Mouse (Mus musculus): ENCODE measurements around the gene Vcan.
"Not testable (repeated sequence)": the region's sequence is repeated elsewhere in the genome, so short reads cannot be mapped to it uniquely, and the experiment has no call there.

Gene Vcan

DNA sequence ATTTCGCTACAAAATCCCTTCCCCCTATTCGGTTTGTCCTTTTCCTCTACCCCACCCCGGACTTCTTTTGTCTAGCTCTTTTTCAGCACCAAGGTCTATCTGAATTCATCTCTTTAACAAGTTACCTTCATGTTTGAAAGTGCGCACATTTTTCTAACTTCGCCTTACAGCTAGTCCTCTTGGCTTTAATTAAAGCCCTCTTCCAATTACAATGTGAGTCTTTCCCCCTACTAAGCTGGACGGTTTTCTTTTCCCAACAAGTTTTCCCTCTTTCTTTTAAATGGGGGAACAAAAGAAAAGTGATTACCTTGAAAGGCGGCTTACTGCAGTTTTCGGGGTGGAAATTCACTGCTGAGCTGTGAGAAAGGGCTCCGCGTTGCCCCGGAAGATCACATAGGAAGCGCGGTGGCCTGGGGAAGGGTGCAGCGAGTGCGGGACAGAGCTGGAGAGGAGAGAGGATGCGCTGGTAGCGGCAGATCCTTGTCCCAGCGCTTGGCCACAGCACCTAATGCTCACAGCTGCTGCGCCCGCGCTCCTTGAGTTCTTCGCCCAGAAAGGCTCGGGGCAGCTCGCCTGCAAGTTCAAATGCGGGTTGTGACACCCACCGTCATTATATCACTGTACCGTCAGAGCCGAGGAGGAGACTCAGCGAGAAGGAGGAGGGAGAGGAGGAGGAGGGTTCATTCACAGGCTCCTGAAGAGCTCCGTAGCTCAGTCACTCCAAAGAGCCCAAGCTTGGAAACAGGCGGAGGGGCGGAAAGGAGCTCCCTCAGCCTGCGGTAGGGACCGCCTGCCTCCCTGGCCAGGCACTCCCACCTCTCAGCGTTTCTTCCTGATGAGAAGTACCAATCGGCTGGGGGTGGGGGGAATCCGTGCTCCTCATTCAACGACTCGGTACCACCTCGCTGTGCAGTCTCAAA lies at the start of gene Vcan:
Gene Vcan, minus strand, starts transcription at position 744 of the 920 bp plus-strand sequence.
- no peak for DNase-seq

DNA sequence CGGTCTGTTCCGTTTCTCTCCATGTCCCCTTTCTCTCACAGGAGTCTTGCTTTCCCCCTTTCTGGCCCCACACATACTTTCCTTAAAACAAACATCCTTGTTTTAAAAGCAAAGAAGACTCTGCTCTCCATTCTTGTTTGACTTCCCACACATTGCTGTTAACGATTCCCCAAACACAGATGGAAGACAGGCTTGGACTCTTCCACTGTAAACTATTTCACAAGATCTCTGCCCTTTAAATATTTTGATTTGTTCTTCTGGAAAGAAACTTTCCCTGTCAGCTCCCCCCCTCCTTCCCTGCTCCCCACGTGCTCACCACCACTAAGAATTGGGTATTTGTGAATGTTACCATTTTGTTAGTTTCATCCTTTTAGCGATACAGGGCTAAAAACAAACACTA lies 49.2 kb upstream of the Vcan start:
- no peak for DNase-seq

DNA sequence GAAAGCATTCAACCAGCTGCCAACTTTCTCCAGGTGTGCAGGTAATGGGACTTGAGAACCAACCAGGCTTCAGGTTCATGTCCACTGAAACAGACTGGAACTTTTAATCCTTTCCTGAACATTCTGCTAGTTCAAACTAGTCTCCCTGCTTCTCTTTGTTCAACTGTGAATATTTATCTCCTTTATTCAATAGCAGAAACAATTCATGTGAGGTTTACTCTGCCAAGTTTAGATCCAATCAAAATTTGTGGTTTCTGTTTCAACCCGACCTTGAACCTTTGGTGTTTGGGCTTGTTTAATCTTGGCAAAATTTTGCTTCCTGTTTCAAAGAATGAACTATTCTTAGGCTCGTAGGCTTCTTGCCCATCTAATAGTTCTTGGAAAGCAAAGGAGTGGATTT lies 40.6 kb upstream of the Vcan start:
- DNase-seq, result no peak

DNA sequence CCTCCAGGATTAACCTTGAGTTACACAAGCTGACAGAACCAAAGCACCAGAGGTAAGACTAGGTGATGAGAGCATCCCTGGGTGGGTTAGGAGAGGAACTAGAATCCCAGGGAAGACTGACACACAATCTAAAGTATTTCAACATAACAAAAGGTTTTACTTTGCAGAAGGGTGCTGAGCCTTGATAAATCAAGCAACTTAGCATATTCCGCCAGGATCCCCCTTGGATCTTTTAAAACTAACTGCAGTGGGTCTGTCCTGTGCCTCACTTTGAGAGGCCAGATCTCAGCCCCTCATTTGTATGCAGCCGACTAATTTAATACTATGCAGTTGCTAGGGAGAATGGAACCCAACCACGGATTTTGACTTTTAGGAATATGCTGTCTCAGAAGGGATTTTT lies 38.0 kb upstream of the Vcan start:
- no peak for DNase-seq

DNA sequence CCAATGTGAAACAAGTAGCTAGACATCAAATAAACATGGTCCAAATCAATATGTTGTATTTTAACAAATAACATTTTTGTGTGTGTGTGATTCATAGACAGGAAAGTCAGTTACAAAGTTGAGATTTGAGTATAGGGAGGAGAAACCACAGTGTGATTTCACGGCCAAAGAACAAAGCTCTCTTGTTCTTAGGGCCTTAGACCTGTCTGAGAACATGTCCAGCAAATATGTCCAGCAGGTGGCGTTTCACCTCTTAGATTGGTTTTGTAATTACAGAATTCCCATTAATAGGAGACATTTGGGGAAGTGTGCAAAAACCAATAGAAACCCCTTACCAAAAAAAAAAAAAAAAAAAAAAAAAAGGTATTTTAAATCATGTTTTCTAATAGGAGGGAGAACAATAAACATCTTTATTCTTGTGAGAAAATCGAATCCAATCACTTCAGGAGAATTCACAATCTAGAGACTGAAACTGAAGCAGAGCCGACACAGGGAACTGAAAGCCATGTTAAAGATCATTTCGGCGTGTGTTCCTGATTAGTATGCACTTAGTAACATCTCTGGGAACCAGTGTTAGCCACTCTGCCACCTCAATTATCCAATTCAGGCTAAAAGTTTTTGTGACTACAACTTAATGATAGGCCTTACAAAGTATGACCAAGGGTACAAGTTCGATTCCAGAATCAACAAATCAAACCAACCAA lies 37.1 kb upstream of the Vcan start:
- no peak for DNase-seq

DNA sequence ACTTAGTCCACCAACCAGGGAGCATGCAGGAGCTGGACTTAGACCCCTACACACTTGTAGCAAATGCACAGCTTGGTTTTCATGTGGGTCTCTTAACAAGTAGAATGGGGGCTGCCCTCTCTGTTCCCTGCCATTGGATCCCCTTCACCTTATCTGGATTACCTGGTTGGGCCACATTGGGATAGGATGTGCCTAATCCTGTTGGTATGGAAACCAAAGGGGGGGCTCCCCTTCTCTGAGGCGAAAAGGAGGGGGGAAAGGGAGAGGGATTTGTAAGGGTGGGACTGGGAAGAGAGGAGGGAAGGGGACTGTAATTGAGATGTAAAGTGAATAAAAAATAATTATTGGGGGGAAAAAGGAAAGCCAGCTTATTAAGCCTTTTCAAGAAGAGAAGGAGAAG lies 35.5 kb upstream of the Vcan start:
- no peak for DNase-seq

DNA sequence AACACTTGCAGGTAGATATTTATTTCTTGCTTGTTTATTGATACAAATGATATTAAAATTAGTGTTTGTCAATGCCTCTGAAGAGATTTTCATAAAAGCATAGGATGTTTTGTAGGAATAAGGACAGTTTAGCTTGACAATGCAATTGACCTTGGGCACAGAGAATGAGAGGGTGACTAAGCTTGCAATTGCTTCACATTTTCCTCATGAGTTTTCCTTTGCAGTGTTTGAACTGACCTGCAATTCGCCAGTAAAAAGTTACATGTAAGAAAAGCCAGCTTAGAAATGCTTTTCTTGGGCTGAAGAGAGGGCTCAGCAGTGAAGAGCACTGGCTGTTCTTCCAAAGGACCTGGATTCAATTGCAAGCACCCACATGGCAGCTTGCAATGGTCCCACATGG lies 34.8 kb upstream of the Vcan start:
- DNase-seq, result no peak

DNA sequence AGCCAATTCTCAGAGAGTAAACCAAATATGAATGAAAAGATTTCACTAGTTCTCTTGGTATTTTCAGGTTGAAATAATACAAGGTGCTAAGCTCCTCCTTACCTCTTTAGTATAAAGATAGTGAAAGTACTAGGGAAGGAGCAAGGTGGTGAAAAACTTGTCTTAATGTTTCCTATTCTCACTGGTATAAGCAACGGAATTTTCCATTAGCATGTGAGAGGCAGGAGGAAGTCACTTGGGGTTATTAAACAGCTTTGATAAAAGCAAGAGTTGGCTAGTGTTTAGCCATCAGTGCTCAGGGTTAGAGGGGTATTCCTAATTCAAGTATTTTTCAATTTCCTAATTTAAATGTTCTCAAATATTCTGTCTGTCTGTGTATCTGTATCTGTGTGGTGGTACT lies 24.2 kb upstream of the Vcan start:
- no peak for DNase-seq

DNA sequence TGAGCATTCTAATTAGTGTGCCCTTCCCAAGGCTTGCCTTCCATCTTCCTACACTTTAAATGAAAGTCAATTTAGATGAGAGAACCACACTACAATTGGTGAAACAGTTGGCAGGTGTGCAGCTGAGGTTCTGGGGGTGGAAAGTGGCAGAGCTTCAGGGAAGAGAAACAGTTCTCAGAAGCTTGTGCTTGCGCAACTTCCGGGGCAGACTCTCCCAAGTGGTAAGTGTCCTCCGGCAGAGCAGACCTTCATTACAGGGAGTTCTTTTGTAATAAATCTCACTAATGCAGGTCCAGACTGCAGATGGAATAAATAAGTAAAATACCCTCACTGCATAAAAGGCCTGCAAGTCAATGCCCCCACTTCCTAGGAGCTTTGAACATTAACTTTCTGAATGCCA lies 23.7 kb upstream of the Vcan start:
- no peak for DNase-seq

DNA sequence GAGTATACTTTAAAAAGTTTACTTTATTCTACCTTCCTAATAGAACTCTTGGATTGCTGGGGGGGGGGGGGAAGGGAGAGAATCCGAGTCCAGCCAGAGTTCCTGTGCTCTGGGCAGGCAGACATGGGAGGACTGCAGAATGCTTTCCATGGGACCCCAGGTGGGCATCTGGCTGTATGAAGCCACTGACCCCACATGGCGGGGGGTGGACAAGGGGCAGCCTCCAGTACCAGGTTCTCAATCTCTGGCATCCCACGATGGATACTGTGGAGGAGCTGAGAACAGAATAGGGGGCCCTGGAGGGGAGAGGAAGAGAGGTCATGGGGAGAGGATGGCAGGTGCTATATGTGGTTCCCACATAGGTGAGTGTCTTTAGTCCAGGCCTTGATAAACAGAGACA lies 20.0 kb upstream of the Vcan start:
- no peak for DNase-seq

DNA sequence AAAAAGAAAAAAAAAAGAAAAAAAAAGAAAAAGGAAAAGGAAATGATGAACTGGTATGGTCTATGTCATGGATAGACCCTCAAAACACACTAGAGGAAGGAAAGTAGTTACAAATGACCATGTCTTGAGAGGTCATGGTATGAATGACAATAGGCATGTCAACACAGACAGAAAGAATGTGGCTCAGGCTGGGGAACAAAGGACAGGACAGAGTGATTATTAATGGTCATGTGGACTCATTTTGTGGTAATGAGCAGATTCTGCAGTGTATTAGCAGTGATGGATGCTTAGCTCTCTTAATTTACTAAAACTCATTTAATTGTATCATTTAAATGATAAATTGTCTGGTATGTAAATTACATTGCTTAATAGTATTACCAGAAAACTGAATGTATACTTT lies 14.0 kb upstream of the Vcan start:
- no peak for DNase-seq

DNA sequence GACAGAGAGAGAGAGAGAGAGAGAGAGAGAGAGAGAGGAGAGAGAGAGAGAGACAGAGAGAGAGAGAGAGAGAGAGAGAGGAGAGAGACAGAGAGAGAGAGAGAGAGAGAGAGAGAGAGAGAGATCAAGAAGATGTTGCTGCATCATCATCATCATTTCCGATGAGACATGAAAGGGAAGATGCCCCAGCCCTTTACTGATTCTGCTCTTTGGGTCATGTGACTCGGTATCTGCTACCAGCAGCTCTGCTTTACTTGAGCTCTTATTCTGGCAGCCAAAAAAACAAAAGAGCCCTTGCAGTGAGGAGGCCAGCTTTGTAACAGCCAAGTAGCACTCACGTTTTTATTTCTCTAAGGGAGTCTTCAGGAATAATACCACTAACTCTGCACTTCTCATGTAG lies 8.3 kb upstream of the Vcan start:
- not testable (repeated sequence) for DNase-seq

DNA sequence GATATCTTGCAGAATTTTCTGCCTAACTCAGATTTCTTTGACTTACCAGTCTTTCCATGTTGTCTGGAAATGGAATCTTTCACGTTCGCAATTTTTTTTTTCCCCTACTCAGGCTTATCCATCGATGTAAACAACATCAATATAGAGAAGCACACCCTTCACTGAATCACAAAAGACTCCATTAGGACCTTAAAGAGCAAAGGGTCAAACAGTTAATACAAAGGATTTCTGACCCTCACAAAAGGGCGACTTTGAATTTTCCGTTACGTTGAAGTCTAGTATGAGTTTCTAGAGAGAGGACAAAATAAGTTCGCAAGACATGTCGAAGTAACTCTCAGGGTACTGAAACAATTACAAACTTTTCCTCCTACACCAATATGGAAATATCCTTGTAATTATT lies 892 bp upstream of the Vcan start:
- DNase-seq, result no peak

DNA sequence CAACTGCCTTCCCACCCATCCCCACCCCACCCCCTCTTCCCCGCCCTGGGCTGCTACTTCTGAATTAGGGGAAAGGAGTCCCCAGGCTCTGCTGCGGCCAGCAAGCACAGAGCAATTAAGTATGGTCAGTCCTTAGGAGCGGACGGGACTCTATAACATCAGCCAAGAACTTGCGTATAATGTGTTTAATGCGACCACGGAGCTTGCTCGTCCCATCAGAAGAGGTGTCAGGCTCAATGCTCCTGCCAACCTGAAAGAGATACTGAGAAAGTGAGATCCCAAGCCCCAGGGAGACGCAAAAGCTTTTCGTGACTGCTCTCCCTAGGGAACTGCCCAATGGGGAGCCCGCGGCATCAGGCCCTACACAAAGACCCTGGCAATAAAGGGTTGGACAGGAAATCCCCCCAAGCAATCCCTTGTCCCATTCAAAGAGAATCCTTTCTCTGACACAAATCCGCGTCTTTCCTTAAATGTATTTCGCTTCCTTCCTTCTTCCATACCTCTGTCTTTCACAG lies 434 bp upstream of the Vcan start:
- DNase-seq, result no peak

DNA sequence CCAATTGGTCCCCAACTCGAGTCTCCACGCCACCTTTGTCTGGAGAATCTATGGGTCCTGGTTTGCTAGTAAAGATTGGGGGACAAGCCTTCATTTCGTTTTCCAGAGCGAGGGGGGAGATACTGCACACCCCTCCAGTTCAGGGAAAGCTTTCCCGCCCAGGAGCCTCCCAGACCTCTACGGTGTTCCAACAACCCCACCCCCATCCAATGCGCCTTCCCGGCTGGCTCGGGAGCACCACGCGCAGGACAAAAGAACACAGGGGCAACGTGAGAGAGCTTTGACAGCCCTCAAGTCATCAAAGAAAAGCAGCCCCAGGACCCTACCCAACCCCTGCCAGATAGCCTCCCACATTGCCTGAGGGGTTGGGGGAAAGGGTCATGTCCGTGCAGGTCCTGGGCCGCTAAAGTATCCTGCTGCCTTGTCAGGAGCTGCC lies 1.2 kb downstream of the Vcan start:
- no peak for DNase-seq

DNA sequence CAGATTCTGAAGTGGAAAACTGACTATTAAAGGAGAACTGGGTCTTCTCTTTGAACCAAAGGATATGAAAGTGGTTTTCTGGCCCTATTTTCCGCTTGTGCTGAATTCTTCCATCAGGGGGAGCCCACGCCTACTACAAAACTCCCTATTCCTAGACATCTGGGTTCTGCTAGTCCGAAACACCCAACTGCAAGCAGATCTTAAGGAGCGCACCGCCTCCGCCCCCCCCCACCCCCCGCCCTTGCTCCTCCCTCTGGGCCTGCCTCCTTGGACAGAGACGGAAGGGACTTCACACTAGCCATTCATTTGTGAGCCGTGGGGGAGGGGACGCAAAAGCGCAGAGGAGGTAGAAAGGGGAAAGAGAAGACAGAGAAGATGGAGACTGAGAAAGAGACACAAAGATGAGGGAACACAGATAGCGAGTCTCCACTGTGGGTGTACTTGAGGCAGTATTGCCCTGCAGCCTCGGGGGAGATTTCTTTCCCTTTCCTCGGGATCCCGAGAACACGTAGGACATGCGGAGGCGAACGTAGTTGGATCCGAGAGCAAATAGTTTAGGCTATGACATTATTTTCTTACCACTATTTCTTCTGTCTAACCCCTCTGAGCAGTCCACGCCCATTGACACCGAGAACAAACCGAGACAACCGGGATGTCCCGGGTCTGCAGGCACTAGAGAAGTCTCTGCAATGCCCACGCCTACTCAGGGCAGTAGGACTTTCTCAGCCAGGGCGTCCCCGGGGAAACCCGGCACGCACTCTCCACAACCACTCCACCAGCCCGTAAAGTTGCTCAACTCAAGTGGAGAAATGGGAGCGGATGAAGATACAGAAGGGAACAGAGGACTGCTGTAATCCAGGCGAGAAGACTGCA lies 1.8 kb downstream of the Vcan start:
- peak; percentile 46 for DNase-seq

DNA sequence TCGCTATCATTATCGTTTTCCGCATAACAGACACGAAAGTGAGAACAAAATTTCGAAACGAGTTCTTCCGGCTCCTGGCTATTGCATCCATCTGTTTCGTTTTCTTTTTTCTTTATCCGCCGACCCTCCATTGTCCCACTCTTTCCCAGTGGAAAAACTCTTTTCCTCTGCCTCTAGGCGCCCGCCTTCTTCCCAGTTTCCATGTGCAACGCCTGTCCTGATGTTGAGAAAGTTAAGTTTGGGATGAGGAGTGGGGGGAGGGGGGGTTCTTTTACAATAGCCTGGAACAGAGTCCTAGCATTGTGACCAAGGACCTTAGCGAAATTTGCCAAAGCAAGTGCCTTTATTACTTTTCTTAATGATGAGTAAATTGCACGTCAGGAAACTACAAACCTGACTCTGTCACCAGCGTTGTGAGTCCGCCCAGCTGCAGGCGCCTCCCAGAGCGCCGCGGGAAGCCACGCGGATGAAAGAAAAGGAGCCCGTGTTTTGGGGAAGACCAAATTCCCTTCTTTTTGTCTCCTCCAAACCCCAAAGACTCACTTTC lies 2.5 kb downstream of the Vcan start:
- DNase-seq, result no peak

DNA sequence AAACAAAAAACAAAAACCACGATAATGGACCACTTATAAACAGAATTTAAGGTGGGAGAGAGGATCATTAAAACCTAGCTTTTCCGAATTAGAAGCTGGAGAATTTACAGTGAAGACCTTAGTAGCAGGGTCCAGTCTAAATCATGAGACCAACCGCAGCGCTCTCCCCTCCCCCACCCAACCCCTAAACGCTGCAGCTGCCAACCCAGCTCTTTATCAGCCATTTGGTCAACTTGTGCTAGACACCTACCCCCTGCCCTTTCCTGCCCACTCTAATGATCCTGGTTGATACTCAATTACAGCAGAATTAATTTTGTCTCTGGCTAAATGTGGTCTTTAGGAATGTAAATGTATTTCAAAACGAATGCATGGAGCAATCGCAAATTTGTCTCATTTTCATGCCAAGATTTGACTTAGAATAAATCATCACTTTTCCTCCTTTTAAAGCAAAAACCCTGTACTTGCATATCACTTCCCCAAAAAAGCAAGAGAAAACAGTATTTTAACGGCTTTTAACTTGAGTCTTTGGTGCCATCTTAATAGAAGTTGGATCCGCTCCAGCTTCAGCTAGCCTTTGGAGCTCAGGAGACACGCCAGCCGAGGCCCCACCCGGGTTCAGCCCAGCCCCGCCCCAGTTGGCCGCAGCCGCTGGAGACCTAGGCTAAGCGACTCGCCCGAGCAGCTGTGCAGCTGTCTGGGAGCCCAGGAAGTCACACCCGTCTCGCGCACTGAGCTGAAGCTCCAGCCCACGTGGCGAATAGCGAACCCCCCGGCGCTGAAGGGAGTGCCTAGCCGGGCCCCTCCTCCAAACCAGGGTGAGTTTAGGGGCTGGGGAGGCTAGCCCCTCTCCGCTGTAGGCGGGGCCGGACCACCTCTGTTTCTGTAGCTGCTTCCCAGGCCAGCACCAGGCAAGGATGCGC lies 3.3 kb downstream of the Vcan start:
- peak; percentile 61 for DNase-seq

DNA sequence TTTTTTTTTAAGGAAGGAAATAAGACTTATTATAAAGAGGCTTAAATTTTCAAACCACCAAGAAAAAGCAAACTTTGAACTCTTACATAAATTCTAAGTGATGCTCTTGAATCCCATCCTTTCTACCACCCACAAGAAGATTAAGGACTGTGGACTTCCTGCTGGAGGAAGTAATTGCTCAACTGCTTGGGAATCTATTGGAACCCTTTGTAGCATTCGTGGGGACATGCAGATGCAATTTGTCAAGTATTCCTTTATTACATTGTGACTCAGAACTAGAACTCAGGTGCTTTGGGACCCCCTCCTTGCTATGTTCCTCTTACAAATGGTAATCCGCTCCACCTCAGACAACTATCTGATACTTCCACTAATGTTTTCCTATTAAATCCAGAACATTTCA lies 4.0 kb downstream of the Vcan start:
- no peak for DNase-seq

DNA sequence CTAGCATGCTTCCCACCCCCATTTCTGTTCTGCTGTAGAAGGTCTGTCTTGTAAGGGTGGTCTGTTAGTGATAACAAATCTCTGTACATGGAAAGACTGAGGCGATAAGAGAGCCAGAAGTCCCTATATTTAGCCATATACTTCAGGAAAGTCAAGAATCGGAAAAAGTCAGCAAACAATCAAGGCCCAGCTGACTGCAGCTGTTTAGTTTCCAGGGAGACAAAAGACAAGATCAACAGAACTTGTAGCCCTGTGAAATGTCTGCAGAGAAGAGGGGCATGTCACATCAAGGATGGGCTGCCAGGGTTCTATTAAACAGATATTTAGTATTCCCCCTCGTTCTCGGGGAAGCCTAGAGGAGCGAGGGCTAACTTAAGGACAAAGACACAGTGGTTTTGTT lies 7.2 kb downstream of the Vcan start:
- DNase-seq, result no peak

DNA sequence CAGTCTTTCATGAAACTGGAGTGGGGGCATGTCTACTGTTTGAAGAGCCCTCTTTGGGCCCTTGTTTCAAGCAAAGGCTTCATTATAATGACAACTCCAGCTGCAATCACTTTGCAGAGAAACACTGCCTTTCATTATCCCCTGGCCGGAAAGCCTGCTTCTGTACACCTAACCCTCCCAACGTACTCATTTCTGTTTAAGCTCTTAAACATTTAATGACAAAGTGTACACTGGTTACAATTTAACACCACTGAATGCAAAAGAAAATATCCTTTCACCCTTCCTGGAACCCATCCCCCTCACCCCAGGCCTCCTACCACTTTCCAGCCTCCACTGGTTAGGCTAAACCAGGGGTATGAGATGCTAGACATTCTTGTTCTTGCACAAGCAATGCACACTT lies 15.8 kb downstream of the Vcan start:
- DNase-seq, result no peak

DNA sequence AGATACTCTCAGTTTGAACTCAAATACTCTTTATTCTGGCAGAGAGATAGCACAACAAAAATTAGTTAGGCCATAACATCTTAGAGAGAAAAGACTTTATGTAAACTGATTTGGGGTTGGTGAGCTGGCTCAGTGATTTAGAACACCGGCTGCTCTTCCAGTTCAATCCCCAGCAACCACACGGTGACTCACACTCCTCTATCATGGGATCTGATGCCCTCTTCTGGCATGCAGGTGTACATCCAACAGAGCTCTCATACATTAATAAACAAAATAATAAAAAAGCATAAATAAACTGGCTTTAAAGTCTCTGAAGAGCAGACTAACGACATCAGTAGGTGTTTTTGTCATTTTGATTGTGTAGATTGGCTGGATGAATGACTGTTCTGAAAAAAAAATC lies 21.8 kb downstream of the Vcan start:
- no peak for DNase-seq

Data from thymus, postnatal 25 days (tissue).